Mouse (Mus musculus): ENCODE data around the gene Rxylt1.

The Rxylt1 gene

GRCm38 (mm10) chr10:122096980-122097844, at the start of gene Rxylt1:
TSS of gene Rxylt1 (minus strand) at chr10:122097371.
- in situ Hi-C loops (cut with MboI, MseI), result no loop called here

- in situ Hi-C loops (cut with MboI, MseI), result no loop called here
These were observed 24.3 kb upstream of the Rxylt1 start for GRCm38 (mm10) chr10:122121290-122121970.

- in situ Hi-C loops (cut with MboI, MseI), result no loop called here
These were observed 23.5 kb upstream of the Rxylt1 start for GRCm38 (mm10) chr10:122120500-122121289.

GRCm38 (mm10) chr10:122119451-122119850, 22.3 kb upstream of the Rxylt1 start:
- in situ Hi-C loops (cut with MboI, MseI), result no loop called here

GRCm38 (mm10) chr10:122116636-122117035, 19.5 kb upstream of the Rxylt1 start:
- in situ Hi-C loops (cut with MboI, MseI), result no loop called here

GRCm38 (mm10) chr10:122106633-122107028, 9.5 kb upstream of the Rxylt1 start:
- in situ Hi-C loops (cut with MboI, MseI), result no loop called here

- in situ Hi-C loops (cut with MboI, MseI), result no loop called here
These were observed 8.9 kb upstream of the Rxylt1 start for GRCm38 (mm10) chr10:122105889-122106632.

- in situ Hi-C loops (cut with MboI, MseI), result no loop called here
These were observed 8.2 kb upstream of the Rxylt1 start for GRCm38 (mm10) chr10:122105407-122105806.

- in situ Hi-C loops (cut with MboI, MseI), result loop anchor here (5.0 kb wide), 3 partner anchors 80 to 425 kb away; partner anchors contain the start of gene Avpr1a
These were observed 5.5 kb upstream of the Rxylt1 start for GRCm38 (mm10) chr10:122102675-122103074.

GRCm38 (mm10) chr10:122096462-122096979, 650 bp downstream of the Rxylt1 start:
- in situ Hi-C loops (cut with MboI, MseI), result no loop called here

- in situ Hi-C loops (cut with MboI, MseI), result no loop called here
These were observed 6.7 kb downstream of the Rxylt1 start for GRCm38 (mm10) chr10:122090472-122090871.

GRCm38 (mm10) chr10:122081352-122081751, 15.8 kb downstream of the Rxylt1 start:
- in situ Hi-C loops (cut with MboI, MseI), result no loop called here

GRCm38 (mm10) chr10:122069153-122069552, 28.0 kb downstream of the Rxylt1 start:
- in situ Hi-C loops (cut with MboI, MseI), result no loop called here

- in situ Hi-C loops (cut with MboI, MseI), result loop anchor here (10.0 kb wide), 1 partner anchor 221 kb away; no protein-coding TSS in a partner anchor
These were observed 41.3 kb downstream of the Rxylt1 start for GRCm38 (mm10) chr10:122055826-122056225.

- in situ Hi-C loops (cut with MboI, MseI), result loop anchor here (5.0 to 10.0 kb wide), 2 partner anchors 220 to 422 kb away; no protein-coding TSS in a partner anchor
These were observed 42.6 kb downstream of the Rxylt1 start for GRCm38 (mm10) chr10:122054535-122054934.

- in situ Hi-C loops (cut with MboI, MseI), result loop anchor here (5.0 to 10.0 kb wide), 2 partner anchors 217 to 420 kb away; no protein-coding TSS in a partner anchor
These were observed 45.3 kb downstream of the Rxylt1 start for GRCm38 (mm10) chr10:122051831-122052230.

- in situ Hi-C loops (cut with MboI, MseI), result no loop called here
These were observed 49.3 kb downstream of the Rxylt1 start for GRCm38 (mm10) chr10:122047727-122048365.

GRCm38 (mm10) chr10:122046904-122047726, 50.1 kb downstream of the Rxylt1 start, which contains the start of gene Srgap1:
TSS of gene Srgap1 (minus strand) at chr10:122047315.
- in situ Hi-C loops (cut with MboI, MseI), result no loop called here

GRCm38 (mm10) chr10:122046511-122046903, 50.7 kb downstream of the Rxylt1 start:
- in situ Hi-C loops (cut with MboI, MseI), result no loop called here
